Mouse (Mus musculus): Measurements from ENCODE around the gene Tnfsf9. TPM values are rescaled to one million over a fixed set of nuclear protein-coding genes. Genes with fewer than 3 reads are reported as not detected.

The Tnfsf9 gene
- polyA plus RNA-seq, 2 experiments: 6.8 to 10.6 TPM

- Histone ChIP-seq H3K36me3 (ENCODE audit: control insufficient read depth, insufficient read depth, low read length) (no peaks in the 10 kb centered on the region), H3K4me2 (replicated peaks; ENCODE audit: low read depth, low read length, severe bottlenecking) (peak overlapping the region; percentile 83), H3K9me3 (ENCODE audit: control insufficient read depth, low read length) (no peaks in the 10 kb centered on the region), H3K27me3 (ENCODE audit: control insufficient read depth, insufficient read depth, low read length) (peaks cover 33% of the 10 kb centered on the region), H3K27ac (replicated peaks; ENCODE audit: low read depth, low read length) (no peak overlapping the region), H3K4me3 (replicated peaks; ENCODE audit: low read length) (peak overlapping the region; percentile 77), H3K9ac (ENCODE audit: low read depth, low read length, severe bottlenecking) (0 out of 2 replicates have a peak overlapping the region, but pooled peaks have one; percentile 22), H3K4me1 (ENCODE audit: control insufficient read depth, insufficient read depth, low read length) (0 out of 2 replicates have a peak, but pooled peaks cover 10% of the 10 kb centered on the region)
- no peak for TF ChIP-seq POLR2A (IDR thresholded peaks at IDR 0.05; ENCODE audit: borderline replicate concordance, extremely low read depth, insufficient read depth, insufficient read length)
- WGBS: under 1% methylated on average over 44 of the region's 44 CpGs
- DNase-seq (ENCODE audit: low spot score) (peak; percentile 96), ATAC-seq (ENCODE audit: low FRiP score, low read depth) (peak; percentile 93)
Observed at GRCm38 (mm10) chr17:57060231-57060801, 44.8 kb upstream of the Tnfsf9 start.

GRCm38 (mm10) chr17:57061069-57061468 is 44.1 kb upstream of the Tnfsf9 start:
- TF ChIP-seq POLR2A (IDR thresholded peaks at IDR 0.05; ENCODE audit: borderline replicate concordance, extremely low read depth, insufficient read depth, insufficient read length): no peak
- H3K27ac ChIP-seq (replicated peaks; ENCODE audit: low read depth, low read length): no peak overlapping the region
- H3K36me3 ChIP-seq (ENCODE audit: control insufficient read depth, insufficient read depth, low read length): no peaks in the 10 kb centered on the region
- DNase-seq (ENCODE audit: low spot score) (no peak), ATAC-seq (ENCODE audit: low FRiP score, low read depth) (no peak)
- H3K4me3 ChIP-seq (replicated peaks; ENCODE audit: low read length): peak overlapping the region; percentile 77; the same call in 1 of the 2 replicates
- H3K27me3 ChIP-seq (ENCODE audit: control insufficient read depth, insufficient read depth, low read length): peaks cover 33% of the 10 kb centered on the region
- H3K4me2 ChIP-seq (replicated peaks; ENCODE audit: low read depth, low read length, severe bottlenecking): peak overlapping the region; percentile 83
- 48% methylated on average over 10 of the region's 10 CpGs for WGBS
- H3K9ac ChIP-seq (ENCODE audit: low read depth, low read length, severe bottlenecking): no peak overlapping the region
- H3K9me3 ChIP-seq (ENCODE audit: control insufficient read depth, low read length): no peaks in the 10 kb centered on the region
- H3K4me1 ChIP-seq (ENCODE audit: control insufficient read depth, insufficient read depth, low read length): 0 out of 2 replicates have a peak, but pooled peaks cover 10% of the 10 kb centered on the region

- peaks cover 37% of the 10 kb centered on the region for H3K27me3 ChIP-seq (ENCODE audit: control insufficient read depth, insufficient read depth, low read length)
Observed at GRCm38 (mm10) chr17:57062011-57062521, 43.1 kb upstream of the Tnfsf9 start.

GRCm38 (mm10) chr17:57062548-57062947 is 42.6 kb upstream of the Tnfsf9 start:
- DNase-seq (ENCODE audit: low spot score) (no peak), ATAC-seq (ENCODE audit: low FRiP score, low read depth) (no peak)
- Histone ChIP-seq H3K4me3 (replicated peaks; ENCODE audit: low read length) (peak overlapping the region; percentile 16), H3K9me3 (ENCODE audit: control insufficient read depth, low read length) (no peaks in the 10 kb centered on the region), H3K4me1 (ENCODE audit: control insufficient read depth, insufficient read depth, low read length) (0 out of 2 replicates have a peak, but pooled peaks cover 10% of the 10 kb centered on the region), H3K27me3 (ENCODE audit: control insufficient read depth, insufficient read depth, low read length) (peaks cover 37% of the 10 kb centered on the region), H3K27ac (replicated peaks; ENCODE audit: low read depth, low read length) (no peak overlapping the region), H3K36me3 (ENCODE audit: control insufficient read depth, insufficient read depth, low read length) (no peaks in the 10 kb centered on the region), H3K9ac (ENCODE audit: low read depth, low read length, severe bottlenecking) (no peak overlapping the region), H3K4me2 (replicated peaks; ENCODE audit: low read depth, low read length, severe bottlenecking) (peak overlapping the region; percentile 30; the same call in 1 of the 2 replicates)
- no peak for TF ChIP-seq POLR2A (IDR thresholded peaks at IDR 0.05; ENCODE audit: borderline replicate concordance, extremely low read depth, insufficient read depth, insufficient read length)
- 1% methylated on average over 22 of the region's 22 CpGs for WGBS

More at GRCm38 (mm10) chr17:57062011-57062521, 43.1 kb upstream of the Tnfsf9 start:
- Histone ChIP-seq H3K9me3 (ENCODE audit: control insufficient read depth, low read length) (no peaks in the 10 kb centered on the region), H3K9ac (ENCODE audit: low read depth, low read length, severe bottlenecking) (no peak overlapping the region), H3K4me1 (ENCODE audit: control insufficient read depth, insufficient read depth, low read length) (0 out of 2 replicates have a peak, but pooled peaks cover 10% of the 10 kb centered on the region), H3K27ac (replicated peaks; ENCODE audit: low read depth, low read length) (no peak overlapping the region), H3K36me3 (ENCODE audit: control insufficient read depth, insufficient read depth, low read length) (no peaks in the 10 kb centered on the region), H3K4me3 (replicated peaks; ENCODE audit: low read length) (peak overlapping the region; percentile 16), H3K4me2 (replicated peaks; ENCODE audit: low read depth, low read length, severe bottlenecking) (peak overlapping the region; percentile 30; the same call in 1 of the 2 replicates)
- no peak for TF ChIP-seq POLR2A (IDR thresholded peaks at IDR 0.05; ENCODE audit: borderline replicate concordance, extremely low read depth, insufficient read depth, insufficient read length)
- 3% methylated on average over 39 of the region's 39 CpGs for WGBS
- DNase-seq (ENCODE audit: low spot score) (no peak), ATAC-seq (ENCODE audit: low FRiP score, low read depth) (no peak)

- no peak overlapping the region for H3K4me3 ChIP-seq (replicated peaks; ENCODE audit: low read length)
- 5% methylated on average over 8 of the region's 8 CpGs for WGBS
- H3K27ac ChIP-seq (replicated peaks; ENCODE audit: low read depth, low read length): no peak overlapping the region
- no peak for DNase-seq (ENCODE audit: low spot score)
- TF ChIP-seq POLR2A (IDR thresholded peaks at IDR 0.05; ENCODE audit: borderline replicate concordance, extremely low read depth, insufficient read depth, insufficient read length): no peak
- H3K9ac ChIP-seq (ENCODE audit: low read depth, low read length, severe bottlenecking): no peak overlapping the region
- H3K9me3 ChIP-seq (ENCODE audit: control insufficient read depth, low read length): no peaks in the 10 kb centered on the region
- H3K4me1 ChIP-seq (ENCODE audit: control insufficient read depth, insufficient read depth, low read length): 0 out of 2 replicates have a peak, but pooled peaks cover 10% of the 10 kb centered on the region
- no peaks in the 10 kb centered on the region for H3K36me3 ChIP-seq (ENCODE audit: control insufficient read depth, insufficient read depth, low read length)
- H3K4me2 ChIP-seq (replicated peaks; ENCODE audit: low read depth, low read length, severe bottlenecking): no peak overlapping the region
- H3K27me3 ChIP-seq (ENCODE audit: control insufficient read depth, insufficient read depth, low read length): peaks cover 37% of the 10 kb centered on the region
- no peak for ATAC-seq (ENCODE audit: low FRiP score, low read depth)
Observed at GRCm38 (mm10) chr17:57063031-57063430, 42.1 kb upstream of the Tnfsf9 start.
